Mouse (Mus musculus) left cerebral cortex, adult 8-10 months (tissue): Measurements from ENCODE around the gene Efnb3. TPM values are rescaled to one million over a fixed set of nuclear protein-coding genes. Genes with fewer than 3 reads are reported as not detected.

Source experiments
- DNase-seq, 2 experiments: peaks; one replicate each; pipeline ENCODE4 v3.0.0; 2022; ENCODE audit warnings: low spot score in 2 of 2
- total RNA-seq, 4 experiments: library from RNA; stranded (reverse); gene quantifications; 2 replicates each; pipeline ENCODE4 v1.2.4; 2022

Gene Efnb3
- 10 to 100 TPM; 89.2 to 96.6 (median 90.5) TPM for total RNA-seq

DNA sequence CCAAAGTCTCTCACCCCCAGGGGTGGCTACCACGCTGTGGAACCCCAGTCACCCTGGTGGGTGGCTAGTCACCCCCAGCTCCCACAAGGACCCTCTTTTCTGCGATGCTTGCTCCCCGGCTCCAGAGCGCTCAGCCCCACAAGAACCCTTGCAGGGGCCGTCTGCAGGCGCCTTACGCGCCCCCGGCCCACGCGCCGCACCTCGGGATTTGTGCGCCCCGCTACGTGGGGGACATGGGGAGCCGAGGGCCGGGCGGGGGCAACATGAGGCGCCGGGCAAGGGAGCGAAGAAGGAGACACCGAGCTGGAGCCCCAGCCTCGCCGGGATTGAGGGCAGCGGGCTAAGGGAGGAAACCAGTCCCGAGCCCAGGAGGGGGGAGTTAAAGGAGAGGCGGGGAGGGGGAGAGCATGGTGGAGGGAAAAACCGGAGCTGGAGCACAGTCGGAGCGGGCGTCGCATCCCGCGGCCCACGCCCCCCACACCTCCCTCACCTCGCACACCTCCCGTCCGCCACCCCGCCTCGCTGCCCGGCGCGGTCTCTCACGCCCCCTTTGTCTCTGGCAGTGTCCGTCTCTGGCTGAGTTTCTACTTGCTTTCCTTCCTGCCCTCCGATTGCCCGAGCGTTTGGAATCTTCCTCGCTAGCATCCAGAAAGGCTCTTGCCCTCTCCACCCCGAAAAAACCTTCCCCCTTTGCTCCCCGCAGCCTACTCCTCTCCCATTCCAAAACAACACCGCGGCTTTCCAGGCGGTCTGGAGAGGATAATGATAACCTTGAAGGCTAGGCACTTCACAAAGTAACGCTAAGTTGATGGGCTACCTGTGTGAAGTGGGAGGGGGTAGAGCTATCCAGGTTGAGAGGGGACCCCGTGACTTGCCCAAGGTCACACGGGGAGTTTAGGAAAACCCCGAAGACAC is at the start of gene Efnb3:
Gene Efnb3 (minus strand): TSS at position 355 of the 915 bp plus-strand sequence.
- no peak for DNase-seq

DNA sequence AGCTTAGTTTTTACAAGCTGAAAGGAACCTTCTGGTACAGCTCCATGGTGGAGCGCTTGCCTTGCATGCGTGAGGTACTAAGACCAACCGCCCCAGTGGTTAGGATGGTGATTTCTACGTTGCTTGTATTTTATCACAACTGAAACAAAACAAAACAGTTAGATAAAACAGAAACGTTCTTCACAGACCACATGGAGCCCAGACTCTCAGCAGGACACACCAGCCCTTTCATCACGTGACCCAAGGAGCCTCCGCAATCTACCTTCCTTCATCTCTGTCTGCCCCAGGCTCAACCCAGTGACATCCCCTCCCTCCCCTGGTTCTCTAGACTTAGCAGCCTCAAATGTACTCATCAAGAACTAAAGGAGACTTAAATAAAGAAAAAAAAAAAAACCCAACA is 49.4 kb upstream of the Efnb3 start:
- DNase-seq, result no peak

- no peak for DNase-seq
Measured at GRCm38 (mm10) chr11:69608525-69608924, 48.5 kb upstream of the Efnb3 start.

GRCm38 (mm10) chr11:69606832-69607231 is 46.8 kb upstream of the Efnb3 start:
- no peak for DNase-seq

- DNase-seq, result no peak
Measured at GRCm38 (mm10) chr11:69606491-69606795, 46.4 kb upstream of the Efnb3 start.

GRCm38 (mm10) chr11:69605726-69606490 is 45.9 kb upstream of the Efnb3 start, which contains the start of gene Atp1b2:
TSS of gene Atp1b2 (minus strand) at chr11:69605942.
- DNase-seq, result peak; percentile 67 to 76

- no peak for DNase-seq
Measured at GRCm38 (mm10) chr11:69604795-69605664, 45.0 kb upstream of the Efnb3 start.

- no peak for DNase-seq
Measured at GRCm38 (mm10) chr11:69604347-69604746, 44.3 kb upstream of the Efnb3 start.

DNA sequence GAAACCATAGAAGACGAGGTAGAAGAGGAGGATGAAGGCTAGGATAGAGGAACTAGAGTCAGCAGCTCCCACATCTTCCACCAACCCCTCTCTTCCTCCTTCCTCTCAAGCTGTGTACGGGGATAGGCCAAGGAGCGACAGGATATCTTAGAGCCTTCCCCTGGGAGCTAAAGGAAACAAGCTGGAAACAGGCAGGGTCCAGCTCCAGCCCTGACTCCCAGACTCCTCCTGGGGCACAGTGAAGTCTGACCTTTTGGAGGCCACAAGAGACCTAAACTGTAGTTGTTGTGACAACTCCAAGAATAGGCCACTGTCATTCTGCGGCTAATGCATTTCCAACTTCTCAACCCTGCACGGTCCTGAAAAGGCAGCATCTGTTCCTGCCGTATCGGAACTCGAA is 43.5 kb upstream of the Efnb3 start:
- no peak for DNase-seq

DNA sequence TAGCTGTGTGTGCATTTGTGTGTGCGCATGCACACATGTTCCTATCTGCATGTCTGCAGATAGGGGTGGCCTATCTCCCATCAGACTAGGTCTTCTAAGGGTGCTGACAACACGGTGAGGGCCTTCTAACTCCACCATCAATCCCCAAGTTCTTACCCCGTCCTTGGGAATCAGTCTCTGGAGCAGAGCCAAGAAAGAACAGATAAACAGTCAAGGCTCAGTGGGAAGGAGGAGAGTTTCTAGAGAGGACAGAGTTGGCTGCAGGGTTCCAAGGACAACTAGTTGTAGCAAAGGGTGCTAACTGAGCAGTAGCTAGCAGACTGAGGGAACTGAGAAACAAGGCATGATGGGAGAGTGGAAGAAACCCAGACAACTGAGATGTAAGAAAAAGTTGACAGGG is 41.8 kb upstream of the Efnb3 start:
- no peak for DNase-seq

DNA sequence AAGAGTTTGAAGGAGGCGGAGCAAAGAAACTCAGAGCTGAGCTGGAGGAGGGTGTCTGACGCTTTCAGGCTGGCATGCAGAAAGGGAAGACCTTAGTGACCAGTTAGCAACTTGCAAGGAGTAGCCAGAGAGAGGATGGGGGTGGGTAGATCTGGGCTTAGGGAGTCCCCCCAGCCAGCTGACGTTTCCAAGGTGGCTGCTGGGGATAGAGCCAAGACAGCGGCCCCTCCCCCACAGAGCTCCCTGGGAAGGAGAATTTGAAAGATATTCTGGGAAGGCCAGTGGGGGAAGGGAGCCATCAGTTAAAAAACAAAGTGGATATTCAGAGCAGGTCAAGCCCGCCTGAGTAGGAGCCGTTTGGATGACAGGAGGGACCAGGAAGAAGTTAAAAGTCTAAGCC is 40.1 kb upstream of the Efnb3 start:
- DNase-seq, result peak in 1 of 2 experiments; percentile 80

DNA sequence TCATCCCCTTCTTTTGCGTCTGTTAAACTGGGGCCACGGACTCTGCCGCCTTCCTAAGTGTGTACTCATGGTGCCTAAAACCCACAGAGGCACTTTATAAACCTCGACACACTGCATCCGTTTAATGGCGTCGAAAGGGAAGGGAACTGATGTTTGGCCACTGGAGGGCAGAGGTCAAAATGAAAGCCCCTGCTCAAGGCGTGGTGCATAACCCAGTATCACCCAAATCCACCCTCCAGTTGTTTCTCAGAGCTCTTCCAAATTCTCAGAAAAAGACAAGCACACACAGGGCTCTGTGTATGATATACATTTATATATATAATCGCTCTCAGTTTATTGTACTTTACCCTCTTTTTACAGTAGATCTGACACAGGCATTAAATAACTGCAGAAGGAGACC is 39.4 kb upstream of the Efnb3 start:
- no peak for DNase-seq

DNA sequence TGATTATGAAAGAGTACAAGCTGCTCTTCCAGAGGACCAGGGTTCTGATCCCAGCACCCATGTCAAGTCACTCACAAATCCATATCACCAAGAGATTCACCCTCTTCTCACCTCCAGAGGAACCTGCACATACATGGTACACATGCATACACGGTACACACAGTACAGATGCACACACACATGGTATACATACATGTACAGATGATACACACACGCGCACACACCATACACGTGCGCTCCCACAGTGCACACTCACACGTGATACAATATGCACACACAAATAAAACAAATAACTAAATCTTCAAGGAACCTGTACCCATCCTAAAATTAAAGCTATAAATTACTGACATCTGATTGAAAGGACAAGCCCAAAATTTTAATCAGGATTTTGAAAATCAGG is 34.8 kb upstream of the Efnb3 start:
- no peak for DNase-seq

DNA sequence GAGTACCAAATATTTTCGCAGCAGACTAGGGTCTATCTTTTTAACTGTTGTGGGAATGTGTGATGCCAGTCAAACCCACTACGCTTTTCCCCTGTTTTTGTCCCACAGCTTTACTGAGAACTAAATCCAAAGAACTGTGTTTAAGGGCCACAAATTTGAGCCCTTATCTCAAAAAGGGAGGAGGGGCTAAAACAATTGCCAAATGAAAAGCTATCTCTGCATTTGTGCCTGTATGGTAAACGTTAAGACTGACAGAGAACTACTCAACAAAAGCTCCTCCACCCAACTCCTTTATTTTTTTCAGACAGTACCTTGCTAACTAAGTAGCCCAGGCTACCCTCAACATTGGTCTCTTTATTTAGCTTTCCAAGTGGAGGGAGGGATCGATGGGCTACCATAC is 32.8 kb upstream of the Efnb3 start:
- DNase-seq, result no peak

GRCm38 (mm10) chr11:69591899-69592637 is 32.1 kb upstream of the Efnb3 start:
- peak in 1 of 2 experiments; percentile 80 for DNase-seq

DNA sequence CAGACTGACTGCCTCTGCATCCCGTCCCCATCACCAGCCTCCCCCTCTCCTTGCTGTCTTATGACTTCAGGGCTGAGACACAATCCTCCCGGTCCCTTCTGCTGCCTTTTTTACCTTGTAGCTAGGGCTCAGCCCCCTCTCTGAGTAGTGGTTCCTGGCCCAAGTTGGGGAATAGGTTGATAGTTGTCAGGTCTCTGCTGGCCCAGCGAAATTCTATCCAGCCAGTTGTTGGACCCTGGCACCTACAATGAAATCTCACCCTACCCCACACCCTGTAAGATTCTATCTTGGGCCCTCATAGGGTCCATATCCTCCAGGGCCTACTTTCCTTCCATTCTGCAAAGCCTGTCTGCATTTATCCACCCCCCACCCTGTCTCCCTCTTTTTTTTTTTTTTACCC is 31.4 kb upstream of the Efnb3 start:
- DNase-seq, result no peak

- no peak for DNase-seq
Measured at GRCm38 (mm10) chr11:69590622-69591021, 30.6 kb upstream of the Efnb3 start.

DNA sequence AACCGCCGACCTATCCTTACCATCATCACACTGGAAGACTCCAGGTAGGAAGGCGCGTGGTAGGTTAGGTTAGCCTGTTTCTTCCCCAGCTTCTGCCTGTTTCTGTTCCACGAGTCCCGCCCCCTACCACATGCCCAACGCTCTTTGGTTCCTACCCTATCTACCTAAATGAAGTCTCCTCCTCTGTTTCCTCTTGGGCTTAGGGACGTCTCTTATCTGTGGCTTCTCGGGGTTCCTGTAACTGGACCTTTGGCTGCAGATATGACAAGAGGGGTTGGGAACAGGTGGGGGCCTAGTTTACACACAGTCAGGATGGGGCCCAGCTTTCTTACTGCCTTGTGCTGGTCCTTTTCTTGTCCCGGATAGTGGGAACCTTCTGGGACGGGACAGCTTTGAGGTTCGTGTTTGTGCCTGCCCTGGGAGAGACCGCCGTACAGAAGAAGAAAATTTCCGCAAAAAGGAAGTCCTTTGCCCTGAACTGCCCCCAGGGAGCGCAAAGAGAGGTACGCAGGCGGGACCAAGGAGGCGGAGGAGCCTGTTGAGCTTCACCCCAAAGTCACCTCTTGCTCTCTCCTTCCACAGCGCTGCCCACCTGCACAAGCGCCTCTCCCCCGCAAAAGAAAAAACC is 29.3 kb upstream of the Efnb3 start:
- no peak for DNase-seq

DNA sequence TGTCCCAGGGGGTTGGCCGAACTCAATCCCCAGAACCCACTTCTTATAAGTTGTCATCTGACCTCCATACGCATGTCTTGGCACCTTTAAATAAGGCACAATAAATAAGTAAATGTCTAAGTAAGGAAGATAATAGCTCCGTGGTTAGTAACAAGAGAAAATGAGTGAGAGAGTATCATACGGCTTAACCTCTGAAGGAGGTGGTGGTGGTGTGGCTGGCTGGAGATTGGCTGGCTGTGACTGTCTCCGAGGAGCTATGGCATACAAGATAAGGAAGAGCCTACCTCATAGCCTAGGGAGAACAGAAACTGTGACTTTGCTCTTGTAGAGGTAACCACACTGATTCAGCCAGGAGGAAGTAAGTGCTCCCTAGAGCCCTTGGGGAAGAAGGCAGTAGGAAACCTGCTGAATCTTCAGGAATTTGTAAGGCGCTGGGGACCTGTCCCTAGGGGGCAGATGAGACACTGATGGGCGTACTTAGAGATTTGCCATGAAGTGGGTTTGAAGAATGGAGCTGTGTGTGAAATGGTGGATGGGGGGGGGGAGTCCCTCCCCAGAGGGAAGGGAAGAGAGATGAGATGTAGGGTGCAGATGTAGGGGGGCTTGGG is 25.8 kb upstream of the Efnb3 start:
- DNase-seq, result no peak

DNA sequence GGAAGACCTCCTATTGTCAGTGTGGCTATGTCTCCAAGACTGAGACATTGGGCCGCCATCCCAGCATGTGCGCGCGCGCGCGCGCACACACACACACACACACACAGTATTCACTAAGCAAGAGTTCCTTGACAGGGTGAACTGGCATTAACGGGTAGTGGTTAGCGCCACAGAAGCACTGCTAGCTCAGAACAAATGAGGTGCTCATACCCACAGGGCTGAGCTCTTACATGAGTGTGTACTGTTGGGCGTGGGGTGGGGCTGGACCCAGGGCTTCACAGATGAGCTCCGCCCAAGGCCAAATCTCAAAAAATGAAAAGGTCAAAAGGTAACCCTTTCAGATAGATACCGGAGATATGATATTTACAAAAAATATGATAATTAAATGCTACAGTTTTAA is 24.9 kb upstream of the Efnb3 start:
- no peak for DNase-seq
